Mouse (Mus musculus): ENCODE results near the gene Mpg.

The Mpg gene

DNA sequence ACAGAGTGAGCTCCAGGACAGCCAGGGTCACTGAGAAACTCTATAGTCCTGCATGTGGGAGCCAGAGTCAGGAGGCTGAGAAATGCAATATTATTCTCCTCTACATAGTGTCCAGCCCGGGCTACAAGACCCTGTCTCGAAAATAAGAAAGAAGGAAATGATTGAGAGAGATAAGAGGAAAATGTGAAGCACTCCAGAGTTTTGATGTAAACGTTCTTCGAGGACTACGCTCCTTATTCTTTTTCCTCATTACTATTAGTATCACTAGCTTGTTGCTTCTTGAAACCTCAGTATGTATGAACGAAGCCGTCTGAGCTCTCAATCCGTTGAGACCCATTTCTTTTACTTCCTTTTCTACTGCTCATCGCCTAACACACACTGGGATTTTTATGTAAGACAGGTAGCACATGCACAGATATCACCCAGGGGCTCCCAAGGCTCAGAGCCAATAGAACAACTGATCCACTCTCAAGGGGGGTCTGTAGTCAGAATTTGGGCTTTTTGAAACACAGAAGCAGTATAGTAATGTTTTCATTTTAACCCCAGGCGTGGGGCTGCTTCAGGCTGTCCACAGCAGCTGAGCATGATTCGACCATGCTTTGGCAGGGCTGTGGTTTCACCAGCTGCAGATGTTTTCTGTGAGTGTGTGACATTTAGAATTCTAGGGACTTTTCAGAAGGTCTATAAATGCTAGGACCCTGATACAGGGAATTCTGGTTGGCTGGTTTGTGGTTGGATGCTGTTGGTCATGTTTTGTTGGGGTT, 24.2 kb upstream of the Mpg start:
- DNase-seq = no peak

- peak; percentile 92 for DNase-seq
Measured at GRCm38 (mm10) chr11:32205058-32205873, 21.0 kb upstream of the Mpg start, which contains the start of gene Snrnp25. Gene Snrnp25, plus strand, starts transcription at chr11:32205415.

DNA sequence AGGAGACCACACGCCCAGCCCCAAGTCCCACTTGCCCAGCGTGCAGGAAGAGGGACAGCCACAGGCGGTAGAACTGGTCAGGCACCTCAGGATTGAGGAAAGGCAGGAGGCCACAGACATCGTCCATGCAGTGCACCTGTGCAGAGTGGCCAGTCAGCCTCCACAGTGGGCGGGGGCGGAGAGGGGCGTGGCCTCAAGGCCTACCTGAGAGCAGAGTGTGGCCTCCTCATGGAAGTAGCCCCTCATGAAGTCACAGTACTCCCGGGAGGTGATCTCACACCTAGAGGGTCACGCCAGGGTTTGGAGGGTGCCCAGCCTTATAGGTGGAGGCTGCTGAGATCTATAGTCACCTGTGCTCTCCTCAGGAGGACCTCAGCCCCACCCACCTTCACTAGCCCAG, 15.7 kb upstream of the Mpg start:
- DNase-seq = no peak

- no peak for DNase-seq
Measured at GRCm38 (mm10) chr11:32215372-32216162, 10.7 kb upstream of the Mpg start.

DNA sequence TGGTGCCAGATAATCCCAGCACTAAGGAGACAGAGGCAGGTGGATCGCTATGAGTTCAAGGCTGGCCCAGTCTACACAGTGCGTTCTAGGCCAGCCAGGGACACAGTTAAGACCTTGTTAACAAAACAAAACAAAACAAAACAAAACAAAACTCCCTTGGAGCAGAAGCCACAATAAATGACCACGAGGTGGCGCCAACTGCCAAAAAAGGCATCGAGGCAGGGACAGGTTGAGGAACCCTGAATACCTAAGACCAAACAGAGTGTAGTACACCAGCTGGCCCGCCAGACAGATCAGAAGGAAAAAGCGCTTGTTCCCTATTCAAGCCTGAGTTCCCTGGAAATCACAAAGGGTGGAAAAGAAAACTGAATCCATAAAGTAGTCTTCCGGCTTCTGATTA, 9.5 kb upstream of the Mpg start:
- peak; percentile 78 for DNase-seq

- no peak for DNase-seq
Measured at GRCm38 (mm10) chr11:32218501-32219050, 7.7 kb upstream of the Mpg start.

DNA sequence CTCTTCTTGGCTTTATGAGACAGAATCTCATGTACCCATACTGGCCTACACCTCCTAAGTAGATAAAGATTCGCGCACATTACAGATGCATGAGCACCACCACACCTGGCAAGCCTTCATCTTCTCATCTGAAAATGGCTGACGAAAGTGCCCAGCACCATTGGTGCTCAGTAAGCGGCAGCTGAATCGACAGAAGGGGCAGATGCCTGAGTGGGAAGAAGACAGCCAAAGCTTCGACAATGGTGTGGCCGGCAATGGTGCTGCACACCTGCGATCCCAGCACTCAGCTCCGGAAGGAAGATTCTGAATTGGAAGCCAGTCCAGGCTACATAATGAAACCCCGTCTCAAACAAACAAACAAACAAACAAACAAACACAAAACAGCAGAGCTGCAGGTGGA, 7.0 kb upstream of the Mpg start:
- DNase-seq = no peak

DNA sequence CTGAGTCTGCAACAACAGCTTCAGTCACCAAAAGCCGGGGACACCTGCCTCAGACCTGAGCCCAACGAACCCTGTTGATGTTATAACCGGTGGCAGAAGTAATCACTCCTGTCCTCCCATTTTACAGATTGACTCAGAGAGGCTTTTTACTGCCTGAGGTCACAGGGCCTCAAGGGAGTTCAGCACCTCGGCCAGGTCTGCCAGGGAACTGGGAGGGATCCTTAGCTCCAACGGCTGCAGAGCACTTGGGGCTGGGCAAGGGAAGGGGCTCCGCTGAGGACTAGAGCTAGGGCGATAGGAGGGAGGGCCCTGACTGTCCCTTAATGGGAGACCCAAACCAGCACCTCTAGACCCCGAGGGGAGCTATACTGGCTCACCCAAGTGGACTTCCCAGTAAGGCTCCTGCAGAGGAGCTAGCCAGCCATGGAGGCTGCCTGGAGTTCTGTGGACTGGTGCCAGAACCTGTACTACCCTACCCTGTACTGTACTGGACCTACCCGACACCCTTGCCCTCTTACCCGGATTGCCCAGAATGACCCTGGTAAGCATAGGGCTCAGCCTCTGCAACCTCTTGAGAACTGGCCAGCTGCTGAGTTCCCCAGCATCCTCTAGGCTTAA, 5.6 kb upstream of the Mpg start:
- DNase-seq = peak; percentile 10

DNA sequence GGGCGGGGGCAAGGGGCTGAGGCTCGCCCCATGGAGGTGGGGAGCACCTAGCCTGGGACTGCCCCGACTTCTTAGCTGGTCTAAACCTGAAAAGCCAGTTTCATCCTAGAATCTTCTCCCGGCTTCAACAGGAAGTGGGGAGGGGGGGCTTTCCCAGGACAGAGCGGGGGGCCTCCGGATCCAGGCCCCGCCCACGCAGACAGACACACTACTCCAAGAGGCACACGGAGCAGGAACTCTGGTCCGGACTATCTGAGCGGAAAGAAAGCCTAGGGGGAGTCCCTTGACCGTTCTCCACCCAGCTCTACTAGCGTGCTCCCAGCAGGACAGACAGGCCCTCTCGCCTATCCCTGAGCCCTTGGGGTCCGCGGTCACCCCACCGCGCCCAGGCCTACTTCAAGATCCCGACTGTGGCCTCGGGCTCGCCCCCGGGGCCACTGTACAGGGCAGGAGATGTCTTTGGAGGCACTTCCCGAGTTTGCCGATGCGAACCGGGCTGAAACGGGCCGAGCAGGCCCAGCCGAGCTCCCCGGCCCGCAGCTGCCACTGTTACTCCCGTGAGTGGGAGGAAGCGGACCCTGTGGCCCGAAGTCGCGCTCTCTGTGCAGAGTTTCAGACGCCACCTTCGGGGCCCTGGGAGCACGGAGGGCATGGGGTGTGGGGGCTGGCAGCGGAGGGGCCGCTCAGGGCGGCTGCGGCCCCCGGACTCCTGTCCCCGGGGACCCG, 4.9 kb upstream of the Mpg start:
- peak; percentile 39 for DNase-seq

- DNase-seq = peak; percentile 50
Measured at GRCm38 (mm10) chr11:32221951-32222409, 4.3 kb upstream of the Mpg start, which contains the start of gene Rhbdf1. Gene Rhbdf1, minus strand, starts transcription at chr11:32222300.

GRCm38 (mm10) chr11:32222570-32223194, 3.6 kb upstream of the Mpg start:
- DNase-seq = peak; percentile 10

DNA sequence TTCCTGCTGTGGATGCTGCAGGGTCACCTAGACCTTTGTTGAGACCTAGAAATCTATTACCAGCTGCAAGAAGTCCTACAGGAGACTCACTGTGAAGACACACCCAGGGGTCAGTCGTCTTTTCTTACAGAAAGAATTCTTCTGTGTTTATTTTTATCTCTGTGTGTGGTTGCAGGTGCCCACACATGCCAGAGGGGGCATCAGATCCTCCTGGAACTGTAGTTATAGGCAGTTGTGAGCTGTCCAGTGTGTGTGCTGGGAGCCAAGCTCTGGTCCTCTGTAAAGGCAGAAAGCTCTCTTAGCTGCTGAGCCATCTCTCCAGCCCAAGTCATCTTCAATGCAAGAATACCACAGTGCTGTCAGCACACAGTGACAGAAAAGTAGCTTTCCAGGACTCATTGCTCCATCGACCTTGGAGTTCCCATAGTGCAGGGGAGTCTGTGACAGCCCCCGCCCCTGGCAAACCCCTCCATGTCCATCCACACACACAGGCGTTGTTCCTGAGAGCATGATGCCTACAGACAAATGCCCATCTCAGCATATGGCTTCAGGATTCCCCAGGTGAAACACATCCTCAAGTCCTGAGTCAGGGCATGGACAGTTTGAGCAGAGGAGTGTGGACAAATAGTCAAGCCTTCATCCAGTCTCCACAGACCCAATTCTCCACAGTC, 2.9 kb upstream of the Mpg start:
- DNase-seq = no peak

DNA sequence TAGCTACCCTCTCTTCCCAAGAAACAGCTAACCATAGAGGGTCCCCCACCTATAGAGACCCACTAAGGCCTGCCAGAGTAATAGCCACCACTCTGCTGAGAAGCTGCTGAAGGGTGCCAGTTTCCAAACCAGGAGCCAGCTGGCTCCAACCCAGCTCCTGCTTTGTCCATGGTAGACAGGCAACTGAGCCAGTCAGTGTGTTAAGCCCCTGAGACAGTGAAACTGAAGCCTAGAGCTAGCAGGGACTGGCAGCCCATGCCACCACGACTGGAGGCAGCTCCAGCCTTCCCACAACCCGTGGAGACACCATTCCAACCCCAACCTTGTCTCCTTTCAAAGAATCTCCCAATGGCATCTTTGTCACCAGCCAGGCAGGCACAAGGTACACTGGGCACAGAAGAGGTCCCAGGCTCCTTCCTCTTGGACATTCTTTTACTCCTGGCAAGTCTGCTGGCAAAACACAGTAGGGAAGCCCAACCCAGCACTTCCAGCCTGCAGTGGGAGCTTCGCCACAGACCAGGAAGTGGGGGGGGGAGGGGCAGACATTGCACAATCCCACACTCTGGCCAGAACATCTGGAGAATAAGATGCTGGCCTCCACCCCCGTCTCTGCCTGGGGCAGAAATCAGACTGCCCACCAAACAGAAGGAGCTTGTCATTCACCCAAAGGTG, 1.7 kb upstream of the Mpg start:
- peak; percentile 48 for DNase-seq

GRCm38 (mm10) chr11:32225222-32226104, 842 bp upstream of the Mpg start:
- peak; percentile 3 for DNase-seq

DNA sequence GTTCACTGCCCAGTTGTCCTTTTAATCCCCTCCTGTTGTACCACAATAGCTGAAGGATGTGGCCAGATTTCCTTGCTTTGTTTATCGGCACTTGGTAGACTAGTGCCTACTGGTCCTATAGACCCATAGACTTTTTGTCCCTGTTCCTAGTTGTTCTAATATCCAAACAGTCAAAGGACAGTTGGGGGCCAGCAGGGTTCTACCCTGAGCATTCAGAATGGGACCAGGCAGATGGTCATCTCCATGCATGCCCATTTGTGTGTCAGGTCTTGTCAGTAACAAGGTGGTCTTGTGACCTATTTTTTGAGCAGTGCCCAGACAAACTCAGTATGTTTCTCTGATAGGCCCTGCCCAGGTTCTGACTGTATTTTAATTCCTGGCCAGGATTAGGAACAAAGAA, 736 bp downstream of the Mpg start:
- DNase-seq = no peak

GRCm38 (mm10) chr11:32227555-32227954, 1.2 kb downstream of the Mpg start:
- no peak for DNase-seq

DNA sequence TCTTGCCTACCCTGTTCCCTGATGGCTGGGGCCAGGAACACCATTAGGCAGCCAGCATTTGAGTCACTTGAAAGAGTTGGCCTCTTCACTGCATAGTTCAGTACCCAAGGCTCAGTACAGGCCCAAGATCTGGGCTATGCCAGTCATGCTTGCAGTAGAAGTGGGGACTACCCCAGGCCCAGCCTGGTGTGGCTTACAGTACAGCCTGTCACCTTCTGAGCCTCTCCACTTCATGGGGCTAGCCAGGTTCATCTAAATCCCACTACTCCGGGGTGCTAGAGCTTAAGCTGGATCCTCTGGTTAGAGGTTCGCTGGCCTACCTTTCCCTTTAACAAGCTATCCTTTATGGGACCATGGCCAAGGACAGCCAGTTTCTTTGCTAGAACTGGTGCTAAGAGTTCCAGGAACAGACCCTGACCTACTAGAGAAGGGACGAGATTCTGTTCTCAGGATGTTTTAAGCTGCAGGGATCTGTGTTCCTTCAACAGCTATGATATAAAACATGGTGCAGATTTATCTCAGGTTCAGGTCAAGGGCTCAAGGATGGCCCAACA, 2.1 kb downstream of the Mpg start:
- DNase-seq = no peak

DNA sequence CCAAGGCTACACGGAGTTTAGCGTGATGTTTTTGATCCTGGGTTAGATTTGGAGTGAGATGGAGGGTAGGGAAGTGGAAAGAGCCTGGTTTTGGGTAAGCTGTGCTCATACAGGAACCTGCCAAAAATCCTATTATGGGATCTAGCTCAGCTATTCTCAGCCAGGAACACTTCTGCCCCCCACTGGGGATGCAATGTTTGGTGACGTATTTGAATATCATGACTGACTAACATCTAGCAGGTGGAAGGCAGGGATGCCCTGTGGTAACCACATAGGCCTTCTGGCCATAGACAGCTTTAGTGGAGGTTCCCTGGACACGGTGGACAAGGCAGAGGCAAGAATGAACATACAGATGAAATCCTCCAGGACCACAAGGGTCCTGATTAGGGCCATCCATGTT, 3.9 kb downstream of the Mpg start:
- peak; percentile 50 for DNase-seq

DNA sequence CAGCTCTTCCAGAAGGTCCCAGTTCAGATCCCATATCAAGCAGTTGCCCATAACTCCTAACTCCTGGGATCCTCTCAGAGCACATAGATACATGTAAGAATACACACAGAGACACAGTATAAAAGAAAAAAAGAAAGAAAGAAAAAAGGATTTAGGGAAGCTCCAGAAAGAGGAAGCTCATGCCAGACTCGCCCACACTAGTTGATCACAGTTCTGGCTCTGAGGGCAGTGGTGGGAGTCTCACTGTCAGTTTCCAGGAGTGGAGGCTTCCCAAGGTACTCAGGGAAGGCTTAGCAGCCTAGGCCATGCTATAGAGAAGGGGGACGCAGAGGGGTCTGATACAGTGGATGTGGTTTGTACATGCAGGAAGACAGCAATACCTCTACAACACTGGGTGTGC, 4.8 kb downstream of the Mpg start:
- no peak for DNase-seq
